Mouse (Mus musculus): ENCODE measurements around the gene Olfr557.

DNA sequence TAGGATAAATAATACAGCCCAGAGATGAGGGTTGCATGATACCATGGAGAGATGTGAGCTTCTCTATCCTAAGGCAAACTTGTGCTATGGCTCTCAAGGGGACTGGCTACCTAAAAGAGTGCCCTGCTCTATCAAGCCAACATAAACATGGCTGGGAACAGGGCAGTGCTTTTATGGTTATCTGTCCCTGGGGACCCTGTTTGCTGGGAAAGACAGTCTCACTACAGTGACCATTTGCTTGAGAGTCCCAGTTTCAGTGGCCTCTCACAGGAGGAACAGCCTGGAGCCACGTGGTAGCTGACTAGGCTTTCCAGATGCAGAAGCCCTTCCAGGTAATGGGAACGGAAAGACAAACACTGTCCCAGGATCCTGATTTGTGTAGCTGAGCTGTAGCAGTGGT lies 42.0 kb downstream of the Olfr557 start:
- TF ChIP-seq CTCF (IDR thresholded peaks at IDR 0.05; ENCODE audit: borderline replicate concordance, extremely low read depth, insufficient read depth, insufficient read length) (no peak), POLR2A (IDR thresholded peaks at IDR 0.05; ENCODE audit: borderline replicate concordance, extremely low read depth, insufficient read depth, insufficient read length, poor library complexity, severe bottlenecking) (no peak)

Measured in brain, embryonic 14.5 days (tissue).